Mouse (Mus musculus): ENCODE measurements around the gene Sowaha. TPM values are rescaled to one million over a fixed set of nuclear protein-coding genes. Genes with fewer than 3 reads are reported as not detected.
A peak's percentile ranks its signal among the peaks of the same experiment; 100 is the strongest.

Gene Sowaha
- polyA plus RNA-seq, 1 experiment from 2014 or later: 0.28 TPM

DNA sequence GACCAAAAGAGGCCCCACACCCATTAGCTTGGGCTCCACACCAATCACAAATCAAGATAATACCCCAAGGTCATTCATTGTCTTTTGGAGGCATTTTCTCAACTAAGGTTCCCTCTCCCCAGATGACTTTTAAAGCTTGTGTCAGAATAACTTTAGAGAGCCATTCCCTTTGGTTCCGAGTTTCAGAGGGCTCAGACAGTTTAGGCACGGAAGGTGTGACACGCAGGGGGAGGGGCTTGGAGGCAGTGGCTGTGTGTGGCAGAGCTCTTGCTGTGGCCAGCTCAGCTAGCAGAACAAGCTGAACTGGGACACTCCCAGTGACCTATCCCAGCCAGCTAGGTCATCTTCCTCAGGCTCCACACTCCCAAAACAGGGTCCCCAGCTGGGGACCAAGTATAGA lies 28.5 kb upstream of the Sowaha start:
- ATAC-seq (replicated peaks; ENCODE audit: low FRiP score, low TSS enrichment, low read depth) (no peak), DNase-seq (ENCODE audit: low spot score) (no peak)
- WGBS: 44% methylated on average over 3 of the region's 3 CpGs
- no peaks in the 10 kb centered on the region for H3K4me1 ChIP-seq (replicated peaks; ENCODE audit: control insufficient read depth, insufficient read depth, low read length)
- H3K4me2 ChIP-seq (ENCODE audit: low read length): no peak overlapping the region
- H3K36me3 ChIP-seq (ENCODE audit: control insufficient read depth, insufficient read depth, low read length): no peaks in the 10 kb centered on the region
- H3K9me3 ChIP-seq (ENCODE audit: control insufficient read depth, low read length): no peaks in the 10 kb centered on the region
- no peak overlapping the region for H3K9ac ChIP-seq (ENCODE audit: low read length)
- no peak overlapping the region for H3K27ac ChIP-seq (ENCODE audit: low read depth)
- H3K27me3 ChIP-seq (replicated peaks; ENCODE audit: control insufficient read depth, insufficient read depth, low read length): no peaks in the 10 kb centered on the region
- H3K4me3 ChIP-seq (ENCODE audit: low read depth, low read length): no peak overlapping the region

DNA sequence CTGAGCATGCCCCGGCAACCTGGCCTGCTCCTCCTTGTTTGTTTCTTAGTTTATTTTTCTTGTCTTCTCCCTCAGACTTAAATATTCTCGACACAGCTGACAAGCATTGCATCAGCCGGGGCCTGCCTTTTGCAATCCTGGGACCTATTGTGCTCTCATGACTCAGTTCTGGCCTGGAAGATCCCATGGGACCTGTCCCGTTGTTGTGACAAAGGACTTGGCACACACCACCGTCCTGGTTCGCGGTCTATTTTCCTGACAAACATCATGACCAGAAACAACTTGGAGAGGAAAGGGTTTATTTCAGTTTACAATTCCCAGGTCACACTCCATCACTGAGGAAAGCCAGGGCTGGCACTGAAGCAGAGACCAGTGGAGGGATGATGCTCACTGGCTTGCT lies 28.1 kb upstream of the Sowaha start:
- no peak for ATAC-seq (replicated peaks; ENCODE audit: low FRiP score, low TSS enrichment, low read depth)

DNA sequence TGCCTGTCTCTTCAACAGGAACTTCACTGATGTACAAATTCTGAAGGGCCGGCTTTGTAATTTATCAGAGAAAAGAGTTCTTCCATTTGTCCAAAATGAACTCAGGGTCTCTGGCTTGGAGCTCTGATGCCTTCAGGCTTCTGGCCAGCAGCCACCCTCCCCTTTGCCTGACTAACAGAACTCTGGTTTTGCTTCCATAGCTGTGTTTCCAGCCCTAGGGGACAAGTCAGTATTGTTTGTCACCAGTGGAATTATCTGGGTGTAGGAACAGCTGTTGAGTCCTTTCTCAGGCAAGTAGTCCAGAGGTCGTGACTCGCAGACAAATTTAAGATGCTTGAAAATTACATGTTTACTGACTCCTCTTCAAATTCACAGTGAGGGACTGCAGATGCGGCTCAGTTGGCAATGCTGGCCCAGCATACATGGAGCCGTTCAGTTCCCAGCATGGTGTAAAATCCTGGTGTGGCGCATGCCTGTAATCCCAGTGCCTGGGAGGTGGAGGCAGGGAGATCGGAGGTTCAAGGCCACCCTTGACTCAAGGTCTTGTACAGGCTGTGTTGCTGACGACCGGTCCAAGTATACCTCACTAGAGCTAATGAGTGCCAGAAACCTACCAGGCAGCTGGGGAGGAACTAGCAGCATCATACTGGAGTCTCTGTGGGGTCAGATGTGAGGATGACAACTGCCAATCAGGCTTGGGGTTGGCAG lies 27.2 kb upstream of the Sowaha start:
- Histone ChIP-seq H3K9ac (ENCODE audit: low read length) (no peak overlapping the region), H3K4me2 (ENCODE audit: low read length) (no peak overlapping the region), H3K27ac (ENCODE audit: low read depth) (no peak overlapping the region), H3K27me3 (replicated peaks; ENCODE audit: control insufficient read depth, insufficient read depth, low read length) (no peaks in the 10 kb centered on the region), H3K9me3 (ENCODE audit: control insufficient read depth, low read length) (no peaks in the 10 kb centered on the region), H3K4me3 (ENCODE audit: low read depth, low read length) (no peak overlapping the region), H3K36me3 (ENCODE audit: control insufficient read depth, insufficient read depth, low read length) (no peaks in the 10 kb centered on the region), H3K4me1 (replicated peaks; ENCODE audit: control insufficient read depth, insufficient read depth, low read length) (no peaks in the 10 kb centered on the region)
- ATAC-seq (replicated peaks; ENCODE audit: low FRiP score, low TSS enrichment, low read depth) (no peak), DNase-seq (ENCODE audit: low spot score) (no peak)
- 83% methylated on average over 9 of the region's 9 CpGs for WGBS

More for the DNA sequence above, 28.1 kb upstream of the Sowaha start:
- Histone ChIP-seq H3K4me2 (ENCODE audit: low read length) (no peak overlapping the region), H3K9me3 (ENCODE audit: control insufficient read depth, low read length) (no peaks in the 10 kb centered on the region), H3K4me1 (replicated peaks; ENCODE audit: control insufficient read depth, insufficient read depth, low read length) (no peaks in the 10 kb centered on the region), H3K9ac (ENCODE audit: low read length) (no peak overlapping the region), H3K27me3 (replicated peaks; ENCODE audit: control insufficient read depth, insufficient read depth, low read length) (no peaks in the 10 kb centered on the region), H3K4me3 (ENCODE audit: low read depth, low read length) (no peak overlapping the region), H3K27ac (ENCODE audit: low read depth) (no peak overlapping the region), H3K36me3 (ENCODE audit: control insufficient read depth, insufficient read depth, low read length) (no peaks in the 10 kb centered on the region)
- no peak for DNase-seq (ENCODE audit: low spot score)
- 74% methylated on average over 7 of the region's 7 CpGs for WGBS

DNA sequence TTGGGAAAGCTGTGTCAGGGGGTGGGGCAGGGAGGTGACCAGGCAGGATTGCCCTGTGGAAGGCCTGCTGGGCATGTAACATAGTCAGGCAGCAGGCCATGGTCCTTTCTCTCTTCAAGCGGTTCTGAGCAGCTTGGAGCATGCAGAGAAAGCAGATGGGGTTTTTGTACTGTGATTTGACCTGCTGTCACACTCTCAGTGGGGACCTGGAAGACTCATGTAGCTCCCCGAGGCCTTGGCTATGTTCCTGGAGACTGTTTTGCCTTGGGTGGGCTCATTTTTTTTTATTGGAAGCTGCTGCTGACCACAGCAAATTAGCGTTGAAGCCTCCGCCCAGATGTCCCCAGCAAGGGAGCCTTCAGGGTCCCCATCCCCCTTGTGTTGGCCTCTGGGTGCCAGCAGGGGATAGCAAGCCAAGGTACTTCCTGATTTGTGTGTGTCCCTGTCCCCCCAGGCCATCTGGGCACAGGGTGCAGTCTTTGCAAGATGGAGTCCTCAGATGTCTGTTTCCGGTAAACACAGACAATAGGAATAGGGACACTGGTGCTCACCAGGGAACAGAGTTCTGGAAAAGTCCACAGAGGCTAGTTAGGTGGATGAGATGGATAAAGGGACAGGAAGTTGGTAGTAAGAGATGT lies 25.1 kb upstream of the Sowaha start:
- H3K4me2 ChIP-seq (ENCODE audit: low read length): no peak overlapping the region
- no peak for DNase-seq (ENCODE audit: low spot score)
- no peaks in the 10 kb centered on the region for H3K27me3 ChIP-seq (replicated peaks; ENCODE audit: control insufficient read depth, insufficient read depth, low read length)
- no peak for ATAC-seq (replicated peaks; ENCODE audit: low FRiP score, low TSS enrichment, low read depth)
- H3K36me3 ChIP-seq (ENCODE audit: control insufficient read depth, insufficient read depth, low read length): no peaks in the 10 kb centered on the region
- 72% methylated on average over 5 of the region's 5 CpGs for WGBS
- H3K9ac ChIP-seq (ENCODE audit: low read length): no peak overlapping the region
- H3K4me3 ChIP-seq (ENCODE audit: low read depth, low read length): no peak overlapping the region
- H3K4me1 ChIP-seq (replicated peaks; ENCODE audit: control insufficient read depth, insufficient read depth, low read length): 0 out of 2 replicates have a peak, but pooled peaks cover 4% of the 10 kb centered on the region
- H3K27ac ChIP-seq (ENCODE audit: low read depth): no peak overlapping the region
- H3K9me3 ChIP-seq (ENCODE audit: control insufficient read depth, low read length): no peaks in the 10 kb centered on the region

DNA sequence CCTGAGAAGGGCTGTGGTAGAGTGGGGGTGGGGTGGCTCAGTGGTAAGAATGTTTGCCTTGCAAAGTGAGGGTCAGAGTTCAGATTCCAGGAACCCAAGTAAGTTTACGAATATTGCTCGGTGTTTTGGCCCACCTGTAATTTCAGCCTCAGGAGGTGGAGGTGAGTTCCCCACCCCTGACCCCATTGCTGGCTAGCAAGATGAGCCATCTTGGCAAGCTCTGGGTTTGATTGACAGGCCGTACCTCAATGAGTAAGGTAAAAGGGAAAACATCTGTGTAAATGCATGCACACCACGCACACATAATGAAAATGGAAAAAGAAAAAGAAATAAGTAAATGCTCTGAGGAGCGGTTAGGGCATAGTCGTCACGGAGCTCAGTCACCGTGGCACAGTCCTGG lies 24.3 kb upstream of the Sowaha start:
- Histone ChIP-seq H3K36me3 (ENCODE audit: control insufficient read depth, insufficient read depth, low read length) (no peaks in the 10 kb centered on the region), H3K4me1 (replicated peaks; ENCODE audit: control insufficient read depth, insufficient read depth, low read length) (0 out of 2 replicates have a peak, but pooled peaks cover 4% of the 10 kb centered on the region), H3K27ac (ENCODE audit: low read depth) (no peak overlapping the region), H3K4me2 (ENCODE audit: low read length) (no peak overlapping the region), H3K27me3 (replicated peaks; ENCODE audit: control insufficient read depth, insufficient read depth, low read length) (no peaks in the 10 kb centered on the region), H3K4me3 (ENCODE audit: low read depth, low read length) (no peak overlapping the region), H3K9ac (ENCODE audit: low read length) (no peak overlapping the region), H3K9me3 (ENCODE audit: control insufficient read depth, low read length) (no peaks in the 10 kb centered on the region)
- DNase-seq (ENCODE audit: low spot score) (no peak), ATAC-seq (replicated peaks; ENCODE audit: low FRiP score, low TSS enrichment, low read depth) (no peak)
- whole genome bisulfite sequencing: 84% methylated on average over 8 of the region's 8 CpGs

DNA sequence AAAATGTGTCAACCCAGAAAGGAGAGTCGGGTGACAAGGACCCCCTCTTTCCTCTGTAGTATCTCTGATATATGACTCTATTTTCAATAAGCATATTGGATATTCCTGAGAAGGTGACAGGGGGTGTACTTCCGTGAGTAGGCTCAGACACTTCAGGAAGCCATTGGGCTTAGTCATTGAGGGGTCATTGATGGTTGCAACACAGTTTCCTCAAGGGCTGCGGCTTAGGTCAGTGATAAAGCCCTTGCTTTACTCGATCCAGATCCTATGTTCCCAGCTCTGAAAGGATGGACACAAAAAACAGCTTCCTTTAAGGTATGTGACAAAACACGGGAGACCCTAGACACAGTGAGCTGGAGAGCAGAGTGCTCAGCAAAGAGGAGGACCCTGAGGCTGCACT lies 23.7 kb upstream of the Sowaha start:
- 87% methylated on average over 5 of the region's 5 CpGs for WGBS
- ATAC-seq (replicated peaks; ENCODE audit: low FRiP score, low TSS enrichment, low read depth) (no peak), DNase-seq (ENCODE audit: low spot score) (no peak)
- no peak overlapping the region for H3K4me2 ChIP-seq (ENCODE audit: low read length)
- H3K36me3 ChIP-seq (ENCODE audit: control insufficient read depth, insufficient read depth, low read length): no peaks in the 10 kb centered on the region
- no peak overlapping the region for H3K4me3 ChIP-seq (ENCODE audit: low read depth, low read length)
- no peak overlapping the region for H3K27ac ChIP-seq (ENCODE audit: low read depth)
- no peaks in the 10 kb centered on the region for H3K27me3 ChIP-seq (replicated peaks; ENCODE audit: control insufficient read depth, insufficient read depth, low read length)
- 0 out of 2 replicates have a peak, but pooled peaks cover 4% of the 10 kb centered on the region for H3K4me1 ChIP-seq (replicated peaks; ENCODE audit: control insufficient read depth, insufficient read depth, low read length)
- no peaks in the 10 kb centered on the region for H3K9me3 ChIP-seq (ENCODE audit: control insufficient read depth, low read length)
- H3K9ac ChIP-seq (ENCODE audit: low read length): no peak overlapping the region

DNA sequence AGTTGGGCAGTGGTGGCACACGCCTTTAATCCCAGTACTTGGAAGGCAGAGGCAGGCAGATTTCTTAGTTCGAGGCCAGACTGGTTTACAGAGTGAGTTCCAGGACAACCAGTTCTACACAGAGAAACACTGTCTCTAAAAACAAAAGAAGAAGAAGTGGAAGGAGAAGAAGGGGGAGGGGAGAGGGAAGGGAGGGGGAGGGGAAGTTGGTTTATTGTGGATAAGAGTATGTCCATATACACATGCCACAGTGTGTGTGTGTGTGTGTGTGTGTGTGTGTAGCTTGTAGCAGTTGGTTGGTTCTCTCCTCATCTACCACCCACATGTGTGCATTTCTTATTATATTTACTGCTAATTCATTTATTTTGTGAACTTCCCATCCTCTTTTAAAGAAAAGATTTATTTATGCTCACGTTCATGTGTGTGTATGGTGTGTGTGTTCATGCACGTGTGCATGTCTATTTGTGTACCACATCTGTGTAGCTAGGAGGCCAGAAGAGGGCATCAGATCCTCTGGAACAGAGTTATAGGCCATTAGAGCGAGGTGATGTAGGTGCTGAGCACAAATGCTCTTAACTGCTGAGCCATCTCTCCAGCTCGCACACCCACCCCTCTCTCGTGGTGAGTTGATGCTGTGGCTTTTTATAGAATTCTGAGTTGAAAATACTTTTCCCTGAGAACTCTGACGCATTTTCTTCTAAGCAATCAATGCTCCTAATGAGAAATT lies 22.1 kb upstream of the Sowaha start:
- Histone ChIP-seq H3K9me3 (ENCODE audit: control insufficient read depth, low read length) (no peaks in the 10 kb centered on the region), H3K36me3 (ENCODE audit: control insufficient read depth, insufficient read depth, low read length) (no peaks in the 10 kb centered on the region), H3K9ac (ENCODE audit: low read length) (no peak overlapping the region), H3K4me2 (ENCODE audit: low read length) (no peak overlapping the region), H3K4me1 (replicated peaks; ENCODE audit: control insufficient read depth, insufficient read depth, low read length) (0 out of 2 replicates have a peak, but pooled peaks cover 4% of the 10 kb centered on the region), H3K4me3 (ENCODE audit: low read depth, low read length) (no peak overlapping the region), H3K27me3 (replicated peaks; ENCODE audit: control insufficient read depth, insufficient read depth, low read length) (no peaks in the 10 kb centered on the region), H3K27ac (ENCODE audit: low read depth) (no peak overlapping the region)
- no peak for ATAC-seq (replicated peaks; ENCODE audit: low FRiP score, low TSS enrichment, low read depth)
- DNase-seq (ENCODE audit: low spot score): no peak
- WGBS: 76% methylated on average over 8 of the region's 8 CpGs

DNA sequence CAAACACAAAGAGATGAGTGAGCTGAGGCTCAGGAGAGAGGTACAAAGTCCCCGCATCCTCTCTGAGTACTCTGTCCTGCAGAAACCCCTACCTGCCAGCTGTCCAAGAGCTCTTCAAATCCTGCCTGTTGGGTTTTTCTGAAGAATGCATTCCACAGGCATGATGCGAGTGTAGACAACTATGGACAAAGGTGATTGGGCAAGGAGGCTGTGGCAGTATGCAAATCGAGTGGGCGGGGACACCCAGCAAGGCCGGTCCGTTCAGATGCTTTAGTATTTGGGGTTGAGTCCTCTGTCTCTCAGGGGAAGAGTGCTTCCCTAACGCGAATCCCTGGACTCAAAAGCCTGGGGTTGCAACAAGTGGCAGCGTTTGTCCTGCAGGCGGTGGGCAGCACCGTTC lies 20.5 kb upstream of the Sowaha start:
- ATAC-seq (replicated peaks; ENCODE audit: low FRiP score, low TSS enrichment, low read depth) (peak; percentile 70), DNase-seq (ENCODE audit: low spot score) (no peak)
- H3K9me3 ChIP-seq (ENCODE audit: control insufficient read depth, low read length): no peaks in the 10 kb centered on the region
- peaks cover 4% of the 10 kb centered on the region; the same call in 1 of the 2 replicates for H3K4me1 ChIP-seq (replicated peaks; ENCODE audit: control insufficient read depth, insufficient read depth, low read length)
- no peaks in the 10 kb centered on the region for H3K27me3 ChIP-seq (replicated peaks; ENCODE audit: control insufficient read depth, insufficient read depth, low read length)
- H3K36me3 ChIP-seq (ENCODE audit: control insufficient read depth, insufficient read depth, low read length): no peaks in the 10 kb centered on the region
- no peak overlapping the region for H3K9ac ChIP-seq (ENCODE audit: low read length)
- no peak overlapping the region for H3K4me3 ChIP-seq (ENCODE audit: low read depth, low read length)
- WGBS: 7% methylated on average over 11 of the region's 11 CpGs
- H3K27ac ChIP-seq (ENCODE audit: low read depth): no peak overlapping the region
- H3K4me2 ChIP-seq (ENCODE audit: low read length): peak overlapping the region; percentile 22; the same call in 1 of the 2 replicates
